Mouse (Mus musculus) forebrain, embryonic 14.5 days (tissue): ENCODE measurements around the gene Hk1. TPM values are rescaled to one million over a fixed set of nuclear protein-coding genes. Genes with fewer than 3 reads are reported as not detected.

Experiments
- ATAC-seq: fragments of 200-750 bp; cut with Nextera tagmentation; 2 replicates; pipeline ENCODE4 v1.8.0; 2017; ENCODE audit warnings: mild to moderate bottlenecking, moderate library complexity
- DNase-seq: peaks from one replicate; pipeline ENCODE4 v3.0.0-alpha.2; 2015; ENCODE audit warnings: low spot score
- H3K27ac ChIP-seq: fragments of 300-500 bp; sonication (generic); 2 replicates; pipeline ENCODE4 v1.5.1; 2014; ENCODE audit warnings: low read depth, mild to moderate bottlenecking, control low read depth, low read length, moderate library complexity
- H3K27me3 ChIP-seq: fragments of 300-500 bp; sonication (generic); replicated peaks from 2 replicates; pipeline ENCODE4 v1.6.1; 2014; ENCODE audit warnings: low read length, control low read depth, mixed read lengths; ENCODE audit not compliant: control insufficient read depth, insufficient read depth
- H3K36me3 ChIP-seq: fragments of 300-500 bp; sonication (generic); 2 replicates; pipeline ENCODE4 v1.6.1; 2014; ENCODE audit warnings: low read length, control low read depth; ENCODE audit not compliant: control insufficient read depth, insufficient read depth
- H3K4me1 ChIP-seq: fragments of 300-500 bp; sonication (generic); 2 replicates; pipeline ENCODE4 v1.6.1; 2014; ENCODE audit warnings: antibody characterized with exemption, low read length, control low read depth; ENCODE audit not compliant: control insufficient read depth, insufficient read depth
- H3K4me2 ChIP-seq: fragments of 300-500 bp; sonication (generic); 2 replicates; pipeline ENCODE4 v1.6.1; 2014; ENCODE audit warnings: mild to moderate bottlenecking, control low read depth, low read length
- H3K4me3 ChIP-seq: fragments of 300-500 bp; sonication (generic); 2 replicates; pipeline ENCODE4 v1.5.1; 2014; ENCODE audit warnings: low read depth, low read length, control low read depth
- H3K9ac ChIP-seq: fragments of 300-500 bp; sonication (generic); 2 replicates; pipeline ENCODE4 v1.6.1; 2014; ENCODE audit warnings: mild to moderate bottlenecking, low read length, control low read depth, moderate library complexity
- H3K9me3 ChIP-seq: fragments of 300-500 bp; sonication (generic); replicated peaks from 2 replicates; pipeline ENCODE4 v1.6.1; 2016; ENCODE audit warnings: low read length, control low read depth, mixed read lengths; ENCODE audit not compliant: control insufficient read depth
- WGBS: fragments of 180-500 bp; shearing (Covaris S2); extraction: QIAGEN DNeasy Blood & Tissue Kit; methylation state at CpG from one replicate; pipeline ENCODE4 v1.1.7; 2014; 5-methylcytosine and 5-hydroxymethylcytosine counted together
- polyA plus RNA-seq: library from polyadenylated mRNA; unstranded; fragments of >200 nt; fragmentation: Nextera tagmentation; extraction: Ambion mirVana; gene quantifications from 2 replicates; pipeline ENCODE4 v1.2.1, GENCODE M21; 2014

Hk1 gene
- polyA plus RNA-seq: 31.0 and 48.9 TPM in 2 replicates

- ATAC-seq (no peak), DNase-seq (no peak)
- Histone ChIP-seq H3K9ac (no peak within 1 kb of the TSS), H3K9me3 (no peaks in the 10 kb centered on the region), H3K36me3 (no peaks in the 10 kb centered on the region), H3K27me3 (no peaks in the 10 kb centered on the region), H3K4me3 (no peak within 1 kb of the TSS), H3K4me1 (no peaks in the 10 kb centered on the region), H3K4me2 (no peak within 1 kb of the TSS), H3K27ac (no peak within 1 kb of the TSS)
- 81% methylated on average over 1 of the region's 1 CpGs for WGBS
These were observed at the start of gene Hk1 for GRCm38 (mm10) chr10:62379808-62380207. Hk1 (minus strand) TSS chr10:62379908.

- Histone ChIP-seq H3K27me3 (no peaks in the 10 kb centered on the region), H3K36me3 (peaks cover 27% of the 10 kb centered on the region), H3K9me3 (no peaks in the 10 kb centered on the region), H3K4me3 (no peak overlapping the region), H3K4me2 (no peak overlapping the region), H3K27ac (no peak overlapping the region), H3K4me1 (no peaks in the 10 kb centered on the region), H3K9ac (no peak overlapping the region)
- 42% methylated on average over 9 of the region's 9 CpGs for WGBS
- no peak for DNase-seq
- no peak for ATAC-seq
These were observed 45.6 kb upstream of the Hk1 start for GRCm38 (mm10) chr10:62425081-62425871.

- H3K27ac ChIP-seq: no peak within 1 kb of the TSS
- H3K27me3 ChIP-seq: no peaks in the 10 kb centered on the region
- 57% methylated on average over 15 of the region's 15 CpGs for WGBS
- no peak within 1 kb of the TSS for H3K4me3 ChIP-seq
- H3K9me3 ChIP-seq: no peaks in the 10 kb centered on the region
- ATAC-seq: no peak
- no peaks in the 10 kb centered on the region for H3K36me3 ChIP-seq
- H3K4me2 ChIP-seq: no peak within 1 kb of the TSS
- DNase-seq: no peak
- no peak within 1 kb of the TSS for H3K9ac ChIP-seq
- no peaks in the 10 kb centered on the region for H3K4me1 ChIP-seq
These were observed 42.5 kb upstream of the Hk1 start, which contains the start of gene Hkdc1 for GRCm38 (mm10) chr10:62422255-62422654. Hkdc1 (minus strand) TSS chr10:62422491.

- H3K9me3 ChIP-seq: no peaks in the 10 kb centered on the region
- WGBS: 79% methylated on average over 3 of the region's 3 CpGs
- H3K27me3 ChIP-seq: no peaks in the 10 kb centered on the region
- DNase-seq (no peak), ATAC-seq (no peak)
- no peak overlapping the region for H3K27ac ChIP-seq
- no peaks in the 10 kb centered on the region for H3K4me1 ChIP-seq
- H3K4me2 ChIP-seq: no peak overlapping the region
- no peaks in the 10 kb centered on the region for H3K36me3 ChIP-seq
- H3K4me3 ChIP-seq: no peak overlapping the region
- H3K9ac ChIP-seq: no peak overlapping the region
These were observed 41.4 kb upstream of the Hk1 start for GRCm38 (mm10) chr10:62421127-62421526.

GRCm38 (mm10) chr10:62420399-62420798, 40.7 kb upstream of the Hk1 start:
- Histone ChIP-seq H3K4me3 (no peak overlapping the region), H3K9ac (no peak overlapping the region), H3K4me1 (no peaks in the 10 kb centered on the region), H3K27ac (no peak overlapping the region), H3K9me3 (no peaks in the 10 kb centered on the region), H3K4me2 (no peak overlapping the region), H3K27me3 (no peaks in the 10 kb centered on the region), H3K36me3 (no peaks in the 10 kb centered on the region)
- DNase-seq (no peak), ATAC-seq (no peak)
- WGBS: 76% methylated on average over 6 of the region's 6 CpGs

- Histone ChIP-seq H3K4me3 (no peak overlapping the region), H3K9ac (no peak overlapping the region), H3K9me3 (no peaks in the 10 kb centered on the region), H3K27me3 (no peaks in the 10 kb centered on the region), H3K4me1 (no peaks in the 10 kb centered on the region), H3K27ac (no peak overlapping the region), H3K4me2 (no peak overlapping the region), H3K36me3 (no peaks in the 10 kb centered on the region)
- 85% methylated on average over 5 of the region's 5 CpGs for WGBS
- ATAC-seq (no peak), DNase-seq (no peak)
These were observed 39.7 kb upstream of the Hk1 start for GRCm38 (mm10) chr10:62419422-62419821.

GRCm38 (mm10) chr10:62418831-62419356, 39.2 kb upstream of the Hk1 start:
- Histone ChIP-seq H3K27ac (no peak overlapping the region), H3K4me1 (no peaks in the 10 kb centered on the region), H3K4me3 (no peak overlapping the region), H3K9ac (no peak overlapping the region), H3K9me3 (no peaks in the 10 kb centered on the region), H3K4me2 (no peak overlapping the region), H3K27me3 (no peaks in the 10 kb centered on the region), H3K36me3 (no peaks in the 10 kb centered on the region)
- no peak for DNase-seq
- WGBS: 52% methylated on average over 7 of the region's 7 CpGs
- ATAC-seq: no peak

- no peak overlapping the region for H3K27ac ChIP-seq
- ATAC-seq: no peak
- no peak overlapping the region for H3K9ac ChIP-seq
- no peak for DNase-seq
- H3K4me2 ChIP-seq: no peak overlapping the region
- 52% methylated on average over 4 of the region's 4 CpGs for WGBS
- no peaks in the 10 kb centered on the region for H3K27me3 ChIP-seq
- no peaks in the 10 kb centered on the region for H3K9me3 ChIP-seq
- no peak overlapping the region for H3K4me3 ChIP-seq
- no peaks in the 10 kb centered on the region for H3K36me3 ChIP-seq
- H3K4me1 ChIP-seq: no peaks in the 10 kb centered on the region
These were observed 33.9 kb upstream of the Hk1 start for GRCm38 (mm10) chr10:62413606-62413982.

GRCm38 (mm10) chr10:62412906-62413605, 33.3 kb upstream of the Hk1 start:
- WGBS: 43% methylated on average over 8 of the region's 8 CpGs
- Histone ChIP-seq H3K27ac (no peak overlapping the region), H3K4me2 (no peak overlapping the region), H3K27me3 (no peaks in the 10 kb centered on the region), H3K36me3 (no peaks in the 10 kb centered on the region), H3K9me3 (no peaks in the 10 kb centered on the region), H3K9ac (no peak overlapping the region), H3K4me3 (no peak overlapping the region), H3K4me1 (no peaks in the 10 kb centered on the region)
- ATAC-seq (no peak), DNase-seq (no peak)
